Mouse (Mus musculus): ENCODE results near the gene Slc2a5. TPM values are rescaled to one million over a fixed set of nuclear protein-coding genes. Genes with fewer than 3 reads are reported as not detected.

Slc2a5 gene
- polyA plus RNA-seq, 1 experiment from 2014 or later = 0.76 TPM

DNA sequence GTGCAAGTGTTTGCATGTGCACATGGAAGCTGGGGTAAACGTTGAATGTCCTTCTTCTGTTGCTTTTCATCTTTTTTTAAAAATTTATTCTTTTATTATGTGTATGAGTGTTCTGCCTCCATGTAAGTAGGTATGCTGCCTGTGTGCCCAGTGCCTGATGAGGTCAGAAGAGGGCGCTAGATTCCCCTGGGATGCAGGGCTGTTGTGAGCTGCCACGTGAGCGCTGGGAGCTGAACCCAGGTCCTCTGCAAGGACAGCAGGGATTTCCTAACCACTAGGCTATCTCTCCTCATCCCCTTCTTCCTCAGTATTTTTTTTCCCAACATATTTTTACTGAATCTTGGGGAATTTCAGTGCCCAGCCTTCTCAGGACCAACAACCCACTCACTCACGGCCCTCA is 7.3 kb downstream of the Slc2a5 start:
- Histone ChIP-seq H3K4me2 (no peak overlapping the region), H3K9ac (no peak overlapping the region), H3K27me3 (no peaks in the 10 kb centered on the region), H3K36me3 (no peaks in the 10 kb centered on the region), H3K27ac (no peak overlapping the region), H3K4me3 (no peak overlapping the region), H3K4me1 (no peaks in the 10 kb centered on the region), H3K9me3 (no peaks in the 10 kb centered on the region)
- WGBS = 85% methylated on average over 5 of the region's 5 CpGs
- no peak for ATAC-seq (ENCODE audit: insufficient number of reproducible peaks, insufficient read depth, low FRiP score, low TSS enrichment, low read depth)

DNA sequence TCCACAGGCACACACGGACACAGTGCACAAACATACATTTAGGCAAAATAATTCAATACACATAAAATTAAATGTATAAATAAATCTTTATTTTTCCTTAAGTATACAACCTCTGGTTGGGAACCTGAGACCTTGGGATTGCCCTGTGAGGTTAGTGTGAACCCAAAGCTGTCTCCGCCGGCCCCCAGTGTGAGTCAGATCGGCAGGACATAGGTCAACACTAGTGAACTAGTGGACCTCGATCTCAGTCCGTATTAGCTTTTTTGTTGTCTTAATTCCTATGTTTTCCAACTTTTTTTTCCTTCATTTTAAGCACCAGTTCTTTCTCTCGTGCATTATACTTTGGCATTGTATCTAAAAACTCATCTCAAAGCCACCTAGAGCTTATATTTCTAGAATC is 8.8 kb downstream of the Slc2a5 start:
- Histone ChIP-seq H3K4me1 (peaks cover 4% of the 10 kb centered on the region), H3K36me3 (no peaks in the 10 kb centered on the region), H3K4me3 (no peak overlapping the region), H3K27ac (no peak overlapping the region), H3K27me3 (no peaks in the 10 kb centered on the region), H3K4me2 (no peak overlapping the region), H3K9me3 (no peaks in the 10 kb centered on the region), H3K9ac (no peak overlapping the region)
- no peak for ATAC-seq (ENCODE audit: insufficient number of reproducible peaks, insufficient read depth, low FRiP score, low TSS enrichment, low read depth)
- WGBS = 86% methylated on average over 7 of the region's 7 CpGs

DNA sequence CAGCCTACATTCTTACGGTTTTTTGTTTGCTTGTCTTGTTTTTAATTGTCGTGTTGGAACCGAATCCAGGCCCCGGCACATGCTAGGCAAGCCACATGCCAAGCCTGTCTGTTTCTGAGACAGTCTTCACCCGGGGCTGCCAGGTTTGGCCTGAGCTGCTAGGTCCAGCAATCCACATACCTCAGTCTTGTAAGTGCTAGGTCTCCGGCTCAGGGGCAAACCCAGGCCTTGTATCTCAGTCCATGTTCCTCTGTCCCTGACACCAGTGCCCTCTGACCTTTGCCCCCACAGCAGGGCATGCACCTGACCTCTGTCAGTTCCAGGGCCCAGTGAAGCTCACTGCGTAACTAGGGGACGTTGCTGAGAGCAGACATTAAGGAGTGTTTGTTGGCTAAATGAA is 9.5 kb downstream of the Slc2a5 start:
- WGBS = 52% methylated on average over 8 of the region's 8 CpGs
- Histone ChIP-seq H3K27me3 (no peaks in the 10 kb centered on the region), H3K9ac (no peak overlapping the region), H3K4me1 (peaks cover 10% of the 10 kb centered on the region), H3K9me3 (no peaks in the 10 kb centered on the region), H3K4me2 (no peak overlapping the region), H3K4me3 (no peak overlapping the region), H3K36me3 (no peaks in the 10 kb centered on the region), H3K27ac (no peak overlapping the region)
- ATAC-seq (ENCODE audit: insufficient number of reproducible peaks, insufficient read depth, low FRiP score, low TSS enrichment, low read depth) = no peak

DNA sequence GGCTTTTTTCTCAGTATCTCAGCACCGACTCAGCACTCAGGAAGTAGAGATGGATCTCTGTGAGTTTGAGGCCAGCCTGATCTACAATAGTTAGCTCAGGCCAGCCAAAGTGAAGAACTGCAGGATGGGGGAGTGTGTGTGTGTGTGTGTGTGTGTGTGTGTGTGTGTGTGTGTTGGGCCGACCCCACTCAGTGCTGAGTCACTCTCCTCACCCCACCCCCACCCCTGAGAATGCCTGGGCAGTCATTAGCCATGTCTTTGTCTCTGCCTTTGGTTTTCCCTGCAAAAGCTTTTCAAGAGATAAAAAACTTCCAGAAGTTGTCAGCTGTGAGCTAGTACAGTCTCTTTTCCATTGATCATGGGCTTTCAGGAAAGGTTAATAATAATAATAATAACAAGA is 11.6 kb downstream of the Slc2a5 start:
- no peak overlapping the region for H3K9ac ChIP-seq
- H3K4me2 ChIP-seq = no peak overlapping the region
- H3K4me1 ChIP-seq = peaks cover 10% of the 10 kb centered on the region
- no peaks in the 10 kb centered on the region for H3K27me3 ChIP-seq
- no peaks in the 10 kb centered on the region for H3K9me3 ChIP-seq
- no peak overlapping the region for H3K4me3 ChIP-seq
- H3K27ac ChIP-seq = no peak overlapping the region; the same call in 1 of the 2 replicates
- H3K36me3 ChIP-seq = no peaks in the 10 kb centered on the region
- WGBS = 40% methylated on average over 2 of the region's 2 CpGs
- ATAC-seq (ENCODE audit: insufficient number of reproducible peaks, insufficient read depth, low FRiP score, low TSS enrichment, low read depth) = no peak

DNA sequence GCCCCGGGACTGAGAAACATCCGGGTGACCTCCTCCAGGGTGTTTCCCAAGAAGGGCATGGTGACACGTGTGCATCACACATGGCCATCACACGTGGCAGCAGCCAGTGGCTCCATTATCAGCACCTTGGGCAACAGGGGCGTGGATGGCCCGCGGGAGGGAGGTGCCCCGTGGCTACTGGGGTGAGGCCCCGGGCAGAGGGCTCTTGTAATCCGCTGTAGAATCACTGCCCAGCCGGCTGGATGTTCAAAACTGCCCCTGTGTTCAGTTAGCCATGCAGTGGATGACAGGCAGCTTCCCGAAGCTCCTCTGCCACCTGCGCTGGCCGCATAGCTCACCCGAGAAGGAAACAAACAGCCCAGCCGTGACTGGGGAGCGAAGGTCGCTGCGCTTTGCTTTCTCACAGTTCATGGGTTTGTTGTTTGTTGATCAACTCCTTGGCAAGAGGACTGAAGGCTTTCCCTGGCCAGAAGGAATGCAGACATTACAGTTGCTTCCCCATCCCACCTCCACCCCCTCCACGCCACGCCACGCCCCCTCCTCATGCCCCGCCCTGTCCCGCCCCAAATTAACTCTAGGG is 13.7 kb downstream of the Slc2a5 start:
- no peak for ATAC-seq (ENCODE audit: insufficient number of reproducible peaks, insufficient read depth, low FRiP score, low TSS enrichment, low read depth)
- H3K4me1 ChIP-seq = peaks cover 11% of the 10 kb centered on the region
- no peaks in the 10 kb centered on the region for H3K36me3 ChIP-seq
- no peak overlapping the region for H3K9ac ChIP-seq
- H3K4me3 ChIP-seq = peak overlapping the region; percentile 31
- WGBS = 31% methylated on average over 24 of the region's 24 CpGs
- H3K9me3 ChIP-seq = no peaks in the 10 kb centered on the region
- no peak overlapping the region for H3K27ac ChIP-seq
- no peaks in the 10 kb centered on the region for H3K27me3 ChIP-seq
- peak overlapping the region; percentile 54 for H3K4me2 ChIP-seq

DNA sequence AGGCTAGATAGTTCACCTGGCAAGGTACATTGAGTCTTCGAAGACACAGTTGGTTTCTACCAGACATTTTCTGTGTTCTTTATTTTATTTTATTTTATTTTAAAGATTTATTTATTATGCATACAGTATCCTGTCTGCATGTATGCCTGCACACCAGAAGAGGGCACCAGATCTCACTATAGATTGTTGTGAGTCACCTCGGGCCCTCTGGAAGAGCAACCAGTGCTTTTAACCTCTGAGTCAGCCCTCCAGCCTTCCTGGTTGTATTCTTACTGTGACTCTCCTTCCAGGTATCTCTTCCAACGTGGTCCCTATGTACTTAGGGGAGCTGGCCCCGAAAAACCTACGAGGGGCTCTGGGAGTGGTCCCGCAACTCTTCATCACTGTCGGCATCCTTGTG is 16.2 kb downstream of the Slc2a5 start:
- H3K4me3 ChIP-seq = no peak overlapping the region
- no peak overlapping the region for H3K9ac ChIP-seq
- 83% methylated on average over 7 of the region's 7 CpGs for WGBS
- no peaks in the 10 kb centered on the region for H3K36me3 ChIP-seq
- H3K9me3 ChIP-seq = no peaks in the 10 kb centered on the region
- no peak for ATAC-seq (ENCODE audit: insufficient number of reproducible peaks, insufficient read depth, low FRiP score, low TSS enrichment, low read depth)
- H3K27me3 ChIP-seq = no peaks in the 10 kb centered on the region
- H3K4me2 ChIP-seq = no peak overlapping the region
- no peak overlapping the region for H3K27ac ChIP-seq
- H3K4me1 ChIP-seq = peaks cover 20% of the 10 kb centered on the region

DNA sequence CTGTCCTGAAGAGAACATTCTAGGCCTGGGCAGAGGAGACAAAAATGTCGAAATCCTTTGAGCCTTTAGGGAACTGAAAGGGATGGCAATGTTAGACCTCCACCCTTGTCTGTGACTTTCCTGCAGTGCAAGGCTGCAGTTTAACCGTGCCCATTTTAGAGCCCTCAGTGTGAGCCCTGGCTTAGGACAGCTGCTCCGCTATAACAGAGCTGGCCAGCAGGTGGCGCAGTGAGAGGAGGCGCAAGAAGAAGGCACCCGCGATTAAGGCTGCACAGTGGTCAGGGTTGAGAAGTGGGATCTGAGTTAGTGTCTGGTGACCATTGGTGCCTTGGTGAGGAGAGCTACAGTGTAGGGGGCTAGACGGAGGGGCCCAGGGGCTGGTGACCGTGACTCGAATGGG is 17.6 kb downstream of the Slc2a5 start:
- H3K4me2 ChIP-seq = no peak overlapping the region
- ATAC-seq (ENCODE audit: insufficient number of reproducible peaks, insufficient read depth, low FRiP score, low TSS enrichment, low read depth) = no peak
- no peak overlapping the region for H3K9ac ChIP-seq
- no peaks in the 10 kb centered on the region for H3K9me3 ChIP-seq
- H3K36me3 ChIP-seq = no peaks in the 10 kb centered on the region
- 5% methylated on average over 10 of the region's 10 CpGs for WGBS
- H3K4me3 ChIP-seq = no peak overlapping the region
- no peaks in the 10 kb centered on the region for H3K27me3 ChIP-seq
- H3K27ac ChIP-seq = no peak overlapping the region
- H3K4me1 ChIP-seq = peaks cover 20% of the 10 kb centered on the region

DNA sequence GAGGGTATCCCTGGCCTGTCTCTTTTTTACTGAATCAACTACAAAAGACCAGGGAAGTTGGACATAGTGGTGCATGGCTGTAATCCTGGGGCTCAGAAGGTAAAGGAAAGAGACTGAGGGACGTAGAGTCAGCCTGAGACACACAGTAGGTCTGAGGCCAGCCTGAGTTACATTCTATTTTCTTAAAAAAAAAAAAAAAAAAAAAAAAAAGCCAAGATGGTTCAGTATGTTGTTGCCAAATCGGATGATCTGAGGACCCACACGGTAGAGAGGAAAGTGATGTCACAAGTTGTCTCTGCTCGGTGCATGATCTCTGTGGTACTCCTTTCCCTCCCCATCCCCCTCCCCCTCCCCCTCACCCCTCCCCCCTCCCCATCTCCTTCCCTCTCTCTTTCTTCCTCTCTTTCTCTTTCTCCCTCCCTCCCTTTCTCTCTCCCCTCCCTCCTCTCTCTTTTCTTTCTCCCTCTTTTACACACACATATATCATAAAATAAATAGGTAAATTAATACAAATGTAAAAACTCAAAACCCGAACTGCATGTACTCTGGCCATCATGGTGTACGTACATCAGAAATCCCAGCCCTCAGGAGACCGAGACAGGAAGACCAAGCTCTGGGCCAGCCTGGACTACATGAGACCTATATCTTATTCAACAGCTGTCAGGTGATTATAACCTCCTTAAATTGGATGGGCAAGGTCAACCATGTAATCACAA is 18.4 kb downstream of the Slc2a5 start:
- no peaks in the 10 kb centered on the region for H3K9me3 ChIP-seq
- 84% methylated on average over 7 of the region's 7 CpGs for WGBS
- peaks cover 19% of the 10 kb centered on the region for H3K4me1 ChIP-seq
- no peak overlapping the region; the same call in 1 of the 2 replicates for H3K4me3 ChIP-seq
- no peak overlapping the region for H3K27ac ChIP-seq
- no peaks in the 10 kb centered on the region for H3K27me3 ChIP-seq
- H3K4me2 ChIP-seq = peak overlapping the region; percentile 55
- no peaks in the 10 kb centered on the region for H3K36me3 ChIP-seq
- H3K9ac ChIP-seq = no peak overlapping the region
- no peak for ATAC-seq (ENCODE audit: insufficient number of reproducible peaks, insufficient read depth, low FRiP score, low TSS enrichment, low read depth)

DNA sequence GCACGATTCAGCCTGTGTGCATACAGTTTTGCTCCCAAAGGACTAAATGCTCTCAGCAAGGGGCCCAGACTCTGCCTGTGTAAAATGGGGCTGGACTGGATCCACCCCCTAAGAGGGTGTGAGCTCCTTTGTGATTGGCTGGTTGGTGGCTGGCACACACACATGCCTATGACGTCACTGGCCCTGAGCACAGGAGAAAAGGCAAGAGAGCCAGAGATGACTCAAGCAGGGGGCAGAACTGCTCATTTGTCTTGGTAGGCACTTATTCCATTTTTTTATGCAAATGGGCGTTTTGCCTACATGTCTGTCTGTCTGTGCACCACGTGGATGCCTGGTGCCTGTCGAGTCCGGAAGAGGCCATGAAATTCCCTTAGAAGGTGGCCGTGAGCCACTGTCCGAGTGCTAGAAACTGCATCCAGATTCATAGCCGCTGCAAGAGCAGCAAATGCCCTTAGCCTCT is 19.0 kb downstream of the Slc2a5 start:
- peak overlapping the region; percentile 34 for H3K4me3 ChIP-seq

DNA sequence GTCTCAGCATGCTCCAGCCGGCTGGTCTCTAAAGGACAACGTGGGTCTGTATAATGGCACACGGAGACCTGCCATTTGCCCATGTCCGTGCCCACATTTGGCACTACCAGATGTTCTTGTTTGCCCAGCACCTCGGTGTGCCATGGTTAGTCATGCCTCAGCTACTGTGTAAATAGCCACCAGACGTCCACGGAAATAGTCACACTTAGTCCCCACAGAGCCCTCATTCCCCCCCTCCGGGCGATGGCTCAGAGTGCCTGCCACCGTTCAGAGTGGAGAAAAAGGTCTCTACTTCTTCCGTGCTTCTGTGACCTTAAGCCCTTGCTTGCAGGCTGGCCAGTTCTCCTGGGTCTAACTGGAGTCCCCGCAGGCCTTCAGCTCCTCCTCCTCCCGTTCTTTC is 20.0 kb downstream of the Slc2a5 start:
- ATAC-seq (ENCODE audit: insufficient number of reproducible peaks, insufficient read depth, low FRiP score, low TSS enrichment, low read depth) = no peak
- Histone ChIP-seq H3K4me2 (no peak overlapping the region), H3K36me3 (no peaks in the 10 kb centered on the region), H3K9me3 (no peaks in the 10 kb centered on the region), H3K27me3 (no peaks in the 10 kb centered on the region), H3K27ac (no peak overlapping the region), H3K9ac (no peak overlapping the region), H3K4me1 (peaks cover 10% of the 10 kb centered on the region), H3K4me3 (no peak overlapping the region)
- 62% methylated on average over 13 of the region's 13 CpGs for WGBS

More for the DNA sequence above, 19.0 kb downstream of the Slc2a5 start:
- Histone ChIP-seq H3K4me1 (peaks cover 13% of the 10 kb centered on the region), H3K9ac (peak overlapping the region; percentile 61; the same call in 1 of the 2 replicates), H3K9me3 (no peaks in the 10 kb centered on the region), H3K27me3 (no peaks in the 10 kb centered on the region), H3K27ac (no peak overlapping the region), H3K36me3 (no peaks in the 10 kb centered on the region), H3K4me2 (peak overlapping the region; percentile 55)
- peak; percentile 63; the same call in 1 of the 2 replicates for ATAC-seq (ENCODE audit: insufficient number of reproducible peaks, insufficient read depth, low FRiP score, low TSS enrichment, low read depth)
- WGBS = 15% methylated on average over 9 of the region's 9 CpGs

DNA sequence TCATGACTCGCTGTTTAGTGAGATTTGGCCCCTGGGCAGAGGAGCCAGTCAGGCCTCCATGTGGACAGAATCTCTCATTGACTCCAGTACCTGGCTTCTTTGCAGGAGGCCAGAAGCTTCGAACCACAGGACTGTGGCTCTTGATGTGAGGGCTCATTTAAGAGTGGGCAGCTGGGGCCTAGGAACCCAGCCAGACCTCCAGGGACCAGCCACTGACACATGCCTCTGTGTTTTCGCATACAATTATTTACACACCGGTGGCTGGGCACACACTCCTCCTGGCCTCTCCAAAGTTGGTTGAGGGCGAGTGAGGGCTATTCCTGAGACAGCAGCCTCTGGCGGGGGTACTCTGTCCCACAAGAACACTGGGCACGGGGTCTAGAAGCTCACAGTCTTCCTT is 21.3 kb downstream of the Slc2a5 start:
- Histone ChIP-seq H3K4me3 (no peak overlapping the region), H3K36me3 (no peaks in the 10 kb centered on the region), H3K9ac (no peak overlapping the region), H3K27me3 (no peaks in the 10 kb centered on the region), H3K4me2 (no peak overlapping the region), H3K27ac (no peak overlapping the region), H3K9me3 (no peaks in the 10 kb centered on the region), H3K4me1 (peaks cover 10% of the 10 kb centered on the region)
- ATAC-seq (ENCODE audit: insufficient number of reproducible peaks, insufficient read depth, low FRiP score, low TSS enrichment, low read depth) = no peak
- WGBS = 86% methylated on average over 7 of the region's 7 CpGs

DNA sequence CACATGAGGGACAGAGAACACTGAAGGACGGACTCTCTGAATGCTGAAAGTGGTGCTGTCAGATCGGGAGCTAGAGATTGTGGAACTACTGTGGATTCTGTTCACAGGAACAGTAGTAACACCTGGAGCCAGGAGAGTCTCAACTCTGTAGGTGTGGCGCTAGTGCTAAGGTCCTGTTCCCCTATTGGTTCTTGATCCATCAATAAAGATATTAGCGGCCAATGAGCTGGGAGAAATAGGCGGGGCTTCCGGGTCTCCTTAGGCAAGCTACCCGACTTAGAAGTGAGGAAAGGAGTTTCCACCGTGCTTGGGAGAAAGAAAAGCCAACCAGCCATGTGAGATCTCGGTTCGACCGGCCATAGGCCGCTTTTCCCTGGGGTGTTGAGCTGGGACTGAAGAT is 25.2 kb downstream of the Slc2a5 start:
- H3K9ac ChIP-seq = no peak overlapping the region
- 0 out of 2 replicates have a peak, but pooled peaks cover 4% of the 10 kb centered on the region for H3K9me3 ChIP-seq

More for the DNA sequence above, 25.2 kb downstream of the Slc2a5 start:
- no peak for ATAC-seq (ENCODE audit: insufficient number of reproducible peaks, insufficient read depth, low FRiP score, low TSS enrichment, low read depth)
- Histone ChIP-seq H3K4me1 (no peaks in the 10 kb centered on the region), H3K36me3 (no peaks in the 10 kb centered on the region), H3K4me3 (no peak overlapping the region), H3K4me2 (0 out of 2 replicates have a peak overlapping the region, but pooled peaks have one; percentile 3), H3K27ac (no peak overlapping the region), H3K27me3 (no peaks in the 10 kb centered on the region)
- 17% methylated on average over 12 of the region's 12 CpGs for WGBS

Measured in embryonic facial prominence, embryonic 13.5 days (tissue).